Mouse (Mus musculus): ENCODE measurements around the gene Sfta2.

GRCm38 (mm10) chr17:35692368-35692767, 91.0 kb downstream of the Sfta2 start:
- TF ChIP-seq CTCF (IDR thresholded peaks at IDR 0.05; ENCODE audit: borderline replicate concordance, extremely low read depth, insufficient read depth, insufficient read length) (no peak), POLR2A (IDR thresholded peaks at IDR 0.05; ENCODE audit: borderline replicate concordance, extremely low read depth, insufficient read depth, insufficient read length, poor library complexity, severe bottlenecking) (no peak)

All from brain, embryonic 14.5 days (tissue).